Mouse (Mus musculus) B cell, adult (primary cell): Measurements from ENCODE around the gene Olfr1118. TPM values are rescaled to one million over a fixed set of nuclear protein-coding genes. Genes with fewer than 3 reads are reported as not detected.

Experiments used
- total RNA-seq: library from RNA; stranded (reverse); gene quantifications from 4 replicates; pipeline ENCODE4 v1.2.4, GENCODE M21; 2023; ENCODE audit not compliant: inconsistent age

The Olfr1118 gene
- total RNA-seq: not detected in 4 replicates

DNA sequence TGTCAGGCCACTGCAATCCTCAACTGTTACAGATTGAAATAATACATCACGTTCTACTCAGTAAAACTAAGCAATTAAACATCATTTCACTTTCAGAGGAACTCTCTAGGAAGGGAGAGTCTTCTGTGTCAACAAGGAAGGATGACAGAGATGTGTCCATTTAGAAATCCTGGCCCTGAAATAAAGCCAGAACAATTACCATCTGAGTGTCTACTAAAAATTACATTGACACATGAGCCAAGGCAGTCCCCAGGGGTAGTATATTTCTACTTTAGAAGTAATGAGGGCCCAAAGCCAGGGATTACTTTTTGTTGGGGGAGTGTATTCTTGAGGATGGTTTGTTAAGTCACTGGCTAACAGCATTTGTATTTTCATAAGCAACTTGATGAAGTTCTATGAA lies at the start of gene Olfr1118:
Gene Olfr1118 (plus strand): TSS at position 301 of the 400 bp plus-strand sequence.

DNA sequence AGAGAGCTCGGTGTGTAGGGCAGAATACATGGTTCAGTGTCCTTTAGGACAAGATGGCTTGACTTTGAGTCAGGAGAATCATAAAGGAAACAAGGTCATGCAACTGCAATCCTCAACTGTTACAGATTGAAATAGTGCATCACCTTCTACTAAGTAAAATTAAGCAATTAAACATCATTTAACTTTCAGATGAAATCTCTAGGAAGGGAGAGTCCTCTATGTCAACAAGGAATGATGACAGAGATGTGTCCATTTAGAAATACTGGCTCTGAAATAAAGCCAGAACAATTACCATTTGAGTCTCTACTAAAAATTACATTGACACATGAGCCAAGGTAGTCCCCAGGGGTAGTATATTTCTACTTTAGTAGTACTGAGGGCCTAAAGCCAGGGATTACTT lies 40.1 kb upstream of the Olfr1118 start, which contains the start of gene Olfr1116:
Gene Olfr1116 (plus strand): TSS at position 301 of the 400 bp plus-strand sequence.

DNA sequence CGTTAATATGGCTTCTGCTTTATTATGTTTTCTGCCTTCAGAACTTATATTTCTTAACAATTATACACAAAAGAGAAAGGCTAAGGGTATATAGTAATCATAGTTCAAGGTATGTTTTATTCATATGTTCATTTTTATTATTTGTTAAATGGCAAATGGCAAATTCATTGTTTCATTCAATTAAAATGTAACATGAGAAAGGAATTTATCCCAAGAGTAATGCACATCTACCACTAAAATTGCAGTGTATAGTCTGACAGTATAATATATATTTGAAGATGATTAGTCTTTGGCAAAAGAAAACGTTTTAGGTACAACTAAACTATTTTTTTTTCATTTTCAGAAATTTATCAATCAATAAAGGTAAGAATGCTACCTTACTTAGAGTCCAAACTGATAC lies 47.1 kb downstream of the Olfr1118 start, which contains the start of gene Olfr1120:
Gene Olfr1120 (plus strand): TSS at position 301 of the 400 bp plus-strand sequence.

Other genes starting within 250 kb of the Olfr1118 start
- gene Olfr1107, start 231.8 kb upstream of the Olfr1118 start, total RNA-seq: not detected in 4 replicates
- gene Olfr1109, start 211.6 kb upstream of the Olfr1118 start, total RNA-seq: not detected in 4 replicates
- not detected in 4 replicates for gene Olfr259, start 193.0 kb upstream of the Olfr1118 start, total RNA-seq
- gene Olfr1110, start 167.3 kb upstream of the Olfr1118 start, total RNA-seq: not detected in 4 replicates
- not detected in 4 replicates for gene Olfr1111, start 155.0 kb upstream of the Olfr1118 start, total RNA-seq
- not detected in 4 replicates for gene Olfr1112, start 119.8 kb upstream of the Olfr1118 start, total RNA-seq
- gene Olfr1113, start 98.6 kb upstream of the Olfr1118 start, total RNA-seq: not detected in 4 replicates
- gene Olfr1115, start 59.6 kb upstream of the Olfr1118 start, total RNA-seq: not detected in 4 replicates
- gene Olfr1116, start 40.0 kb upstream of the Olfr1118 start, total RNA-seq: not detected in 4 replicates
- gene Olfr1120, start 47.2 kb downstream of the Olfr1118 start, total RNA-seq: not detected in 4 replicates
- gene Olfr1121, start 62.3 kb downstream of the Olfr1118 start, total RNA-seq: not detected in 4 replicates
- gene Olfr1122, start 78.3 kb downstream of the Olfr1118 start, total RNA-seq: 0.10 TPM in 1 of 4 replicates, not detected in the others
- gene Olfr1123, start 109.1 kb downstream of the Olfr1118 start, total RNA-seq: not detected in 4 replicates
- gene Olfr1124, start 122.7 kb downstream of the Olfr1118 start, total RNA-seq: not detected in 4 replicates
- gene Olfr1126, start 146.4 kb downstream of the Olfr1118 start, total RNA-seq: not detected in 4 replicates
- gene Pramel7, start 189.5 kb downstream of the Olfr1118 start, total RNA-seq: not detected in 4 replicates
- not detected in 4 replicates for gene Pramel6, start 199.0 kb downstream of the Olfr1118 start, total RNA-seq
- not detected in 4 replicates for gene Olfr153, start 224.2 kb downstream of the Olfr1118 start, total RNA-seq
- not detected in 4 replicates for gene Olfr1128, start 238.0 kb downstream of the Olfr1118 start, total RNA-seq